Mouse (Mus musculus) adrenal gland, postnatal 36 days (tissue): ENCODE results near the gene Snx29. TPM values are rescaled to one million over a fixed set of nuclear protein-coding genes. Genes with fewer than 3 reads are reported as not detected.

ENCODE experiments used
- DNase-seq, 2 experiments: peaks; one replicate each; pipeline ENCODE4 v3.0.0; 2021; ENCODE audit warnings: mixed read lengths in 1 of 2
- total RNA-seq, 2 experiments: library from RNA; stranded (reverse); gene quantifications; 2 replicates each; pipeline ENCODE4 v1.2.3; 2021

Gene Snx29
- total RNA-seq, 2 experiments from 2014 or later, result 16.7 to 20.1 TPM

DNA sequence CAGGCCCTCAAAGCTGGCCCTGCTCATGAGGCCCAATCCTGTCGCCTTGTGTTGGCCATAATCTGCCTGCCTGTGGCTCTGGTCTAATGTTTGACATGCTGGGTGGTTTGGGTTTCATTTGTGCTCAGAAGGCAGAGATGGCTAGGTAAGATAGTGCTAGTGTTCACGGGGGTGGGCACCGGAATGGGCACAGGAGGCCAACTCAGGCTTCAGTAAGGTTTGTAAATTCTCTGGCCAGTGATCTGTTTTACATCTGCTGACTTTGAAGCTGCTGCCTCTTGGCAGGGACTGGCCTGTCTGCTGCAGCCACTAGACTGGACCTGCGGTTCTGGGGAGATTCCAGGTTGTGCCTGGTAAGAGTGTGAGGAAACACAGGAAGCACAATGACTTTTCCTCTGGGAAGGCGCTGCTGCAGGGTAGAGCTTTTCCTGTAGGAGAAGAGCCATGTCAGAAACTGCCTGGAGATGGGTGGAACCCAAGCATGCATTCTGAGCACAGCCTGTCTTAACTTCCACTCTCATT, 408.4 kb downstream of the Snx29 start:
- no peak for DNase-seq

DNA sequence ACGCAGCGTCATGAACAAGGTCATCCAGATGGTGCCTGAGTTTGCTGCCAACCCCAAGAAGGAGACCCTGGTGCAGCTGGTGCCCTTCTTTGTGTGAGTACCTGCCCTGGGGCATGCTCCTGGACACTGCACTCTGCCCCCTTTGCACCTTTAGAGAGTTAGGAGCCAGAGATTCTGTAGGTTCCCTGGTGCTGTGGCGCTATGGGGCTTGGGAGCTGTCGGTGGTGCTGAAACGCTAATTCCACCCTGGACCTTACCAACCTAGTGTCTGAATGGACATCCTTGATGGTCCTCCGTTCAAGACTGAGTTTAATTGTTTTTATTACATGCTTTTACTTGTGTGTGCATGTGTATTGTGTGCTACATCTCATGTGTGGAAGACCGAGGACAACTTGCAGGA, 415.6 kb downstream of the Snx29 start:
- DNase-seq, result peak; percentile 12 to 28

DNA sequence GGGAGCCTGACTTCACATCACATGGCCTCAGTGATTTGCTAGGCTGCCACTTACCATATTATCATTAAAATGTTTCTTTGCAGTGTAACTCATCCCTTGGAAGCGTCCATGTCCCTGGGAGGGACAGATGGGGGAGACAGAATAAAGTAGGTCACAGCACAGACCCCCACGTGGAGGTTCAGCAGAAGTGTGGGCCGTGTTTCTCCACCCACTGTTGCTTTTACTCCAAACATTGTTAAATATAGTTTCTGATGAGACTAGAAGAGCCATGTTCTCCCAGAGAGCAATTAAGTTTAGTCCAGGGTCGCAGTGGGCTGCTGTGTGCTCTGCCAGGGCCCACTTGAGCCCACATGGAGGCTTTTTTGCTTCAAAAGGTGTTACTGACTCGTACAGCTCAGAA, 419.2 kb downstream of the Snx29 start:
- no peak for DNase-seq

DNA sequence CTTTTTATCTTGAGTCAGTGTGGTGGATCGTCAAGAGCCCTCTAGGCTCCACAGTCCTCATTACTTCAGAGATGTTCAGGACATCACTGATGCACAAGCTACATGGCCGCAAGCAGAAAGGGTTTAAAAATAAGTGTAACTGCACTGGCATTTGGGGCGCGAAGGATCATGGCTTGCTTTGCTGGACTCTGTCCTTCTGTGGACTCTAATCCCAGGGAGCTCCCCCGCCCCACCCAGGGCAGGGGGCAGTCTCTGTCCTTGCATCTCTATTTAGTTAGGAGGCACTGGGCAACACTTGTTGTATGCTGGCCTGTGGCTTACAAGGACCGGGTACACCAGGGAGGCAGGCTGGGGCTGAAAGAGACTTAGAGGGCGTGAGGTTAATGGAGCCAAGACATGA, 419.6 kb downstream of the Snx29 start:
- DNase-seq, result no peak

DNA sequence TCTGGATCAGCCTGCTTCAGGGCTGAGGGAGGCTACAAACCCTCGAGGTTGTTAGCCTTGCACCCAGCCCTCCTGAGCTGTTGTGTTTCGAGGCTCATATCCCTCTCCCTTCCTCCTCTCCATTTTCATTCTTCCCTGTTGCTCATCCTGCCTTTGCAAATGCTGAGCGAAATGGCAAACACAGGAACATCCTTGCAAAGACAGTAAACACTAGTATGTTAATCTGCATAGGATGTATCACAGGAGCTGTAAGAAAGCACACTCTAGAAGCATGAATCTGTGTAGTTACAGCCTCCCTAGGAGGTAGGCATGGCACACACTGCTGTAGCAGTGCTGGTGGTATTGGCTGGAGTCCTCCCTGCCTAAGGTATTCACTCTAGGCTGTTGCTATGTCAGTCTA, 420.3 kb downstream of the Snx29 start:
- no peak for DNase-seq

DNA sequence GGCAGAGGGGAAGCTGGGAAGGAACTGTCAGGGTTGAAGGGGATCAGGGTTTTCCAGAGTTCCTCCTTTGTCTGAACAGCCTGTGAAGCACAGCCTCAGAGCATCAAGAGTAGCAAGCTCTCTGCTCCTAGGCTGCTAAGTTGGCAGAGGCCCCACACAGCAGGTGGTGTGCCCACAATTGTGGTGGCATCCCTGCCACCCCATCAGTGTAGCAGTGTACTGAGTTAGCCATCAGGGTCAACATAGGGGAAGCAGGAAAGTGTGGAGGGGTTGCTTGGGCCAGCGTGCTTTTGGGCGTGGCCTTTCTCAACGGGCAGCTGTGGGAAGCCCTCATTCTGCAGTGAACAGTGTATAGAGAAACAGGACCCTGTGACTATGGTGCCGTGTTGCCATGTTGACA, 421.0 kb downstream of the Snx29 start:
- DNase-seq, result no peak

DNA sequence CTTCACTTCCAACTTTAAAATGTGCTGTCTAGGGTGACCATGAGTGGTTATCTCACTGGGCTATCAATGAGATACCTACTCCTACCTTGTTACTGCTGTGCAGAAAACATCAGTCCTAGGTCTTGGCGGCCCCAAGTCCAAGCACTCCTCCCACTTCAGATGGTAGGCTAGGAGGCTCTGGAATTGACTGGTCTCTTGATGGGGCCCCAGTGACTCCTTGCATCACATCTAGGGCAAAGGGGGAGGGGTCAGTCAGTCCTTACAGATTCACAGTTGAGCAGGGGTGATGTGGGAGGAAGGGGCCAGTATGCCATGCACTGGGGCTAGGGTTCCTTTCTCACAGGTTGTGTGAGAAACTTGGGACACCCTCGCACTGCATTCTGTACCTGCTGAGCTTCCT, 423.3 kb downstream of the Snx29 start:
- no peak for DNase-seq

DNA sequence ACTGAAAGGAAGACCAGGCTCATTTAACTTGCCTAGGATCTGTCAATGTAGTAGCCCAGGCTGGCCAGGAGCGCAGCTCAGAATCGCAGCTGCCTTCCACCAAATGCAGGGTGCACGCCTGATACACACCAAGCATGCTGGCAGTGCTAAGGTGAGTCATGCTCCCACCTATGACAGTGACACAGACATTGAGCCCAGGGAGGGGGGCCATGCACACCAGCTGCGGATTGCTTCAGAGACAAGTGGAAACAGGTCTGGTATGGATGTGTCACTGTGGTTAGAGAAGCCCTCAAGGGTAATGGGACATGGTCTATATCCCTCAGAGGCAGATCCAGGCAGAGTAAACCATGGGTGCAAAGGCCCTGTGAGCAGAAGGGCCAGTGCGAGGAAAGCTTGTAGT, 425.2 kb downstream of the Snx29 start:
- no peak for DNase-seq

DNA sequence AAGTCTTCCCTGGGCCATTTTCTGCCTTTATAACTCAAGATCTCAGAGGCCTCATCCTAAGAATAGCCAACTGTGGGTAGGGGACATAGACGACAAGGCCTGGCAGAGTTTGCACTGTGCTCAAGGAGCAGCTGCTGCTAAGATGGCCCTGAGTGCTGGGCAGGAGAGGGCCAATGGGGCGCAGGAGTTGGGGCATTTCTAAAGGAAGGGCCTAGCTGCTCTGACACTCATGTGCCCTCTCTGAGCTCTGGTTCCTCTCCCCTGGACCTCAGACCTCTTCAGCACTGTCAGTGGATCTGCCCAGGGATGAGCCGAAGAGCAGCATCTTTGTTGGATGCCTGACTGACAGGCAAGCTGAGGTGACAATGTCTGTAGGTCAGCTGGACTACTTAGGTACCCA, 426.4 kb downstream of the Snx29 start:
- DNase-seq, result no peak

DNA sequence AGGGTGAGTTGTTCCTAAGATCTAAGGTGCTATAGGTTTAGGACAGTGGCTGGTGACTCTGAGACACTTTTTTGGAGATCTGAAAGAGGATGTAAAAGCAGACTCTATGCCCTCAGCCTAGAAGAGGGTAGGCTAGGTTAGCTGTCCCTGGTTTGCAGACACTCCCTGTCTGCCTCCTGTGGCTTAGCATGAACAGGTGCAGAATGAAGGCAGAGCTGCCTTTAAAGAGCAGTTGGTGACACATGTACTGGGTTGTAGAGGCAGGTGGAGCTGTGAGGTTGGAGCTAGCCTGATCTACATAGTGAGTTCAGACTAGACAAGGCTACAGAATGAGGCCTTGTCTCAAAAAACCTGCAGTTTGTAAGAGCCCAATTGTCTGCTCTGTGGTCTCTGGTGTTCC, 427.9 kb downstream of the Snx29 start:
- no peak for DNase-seq

DNA sequence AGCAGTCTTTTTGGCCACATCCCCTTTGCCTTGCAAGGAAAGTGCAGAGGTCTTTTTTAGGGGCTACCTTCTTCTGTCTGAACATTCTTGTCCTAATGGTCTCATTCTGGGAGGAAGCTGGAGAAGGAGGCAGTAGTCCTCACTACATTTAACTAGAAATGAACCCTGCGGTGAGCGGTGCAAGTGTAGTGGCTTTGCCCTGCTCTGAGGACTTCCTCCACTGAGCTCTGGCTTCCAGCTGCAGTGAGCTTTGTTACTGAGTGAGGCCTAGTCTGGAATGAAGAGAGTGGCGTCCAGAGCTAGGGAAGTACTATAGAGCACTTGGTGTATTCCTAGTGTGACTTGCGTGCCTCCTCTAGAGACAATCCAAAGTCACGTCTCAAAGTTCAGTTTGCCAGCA, 429.8 kb downstream of the Snx29 start:
- DNase-seq, result no peak

DNA sequence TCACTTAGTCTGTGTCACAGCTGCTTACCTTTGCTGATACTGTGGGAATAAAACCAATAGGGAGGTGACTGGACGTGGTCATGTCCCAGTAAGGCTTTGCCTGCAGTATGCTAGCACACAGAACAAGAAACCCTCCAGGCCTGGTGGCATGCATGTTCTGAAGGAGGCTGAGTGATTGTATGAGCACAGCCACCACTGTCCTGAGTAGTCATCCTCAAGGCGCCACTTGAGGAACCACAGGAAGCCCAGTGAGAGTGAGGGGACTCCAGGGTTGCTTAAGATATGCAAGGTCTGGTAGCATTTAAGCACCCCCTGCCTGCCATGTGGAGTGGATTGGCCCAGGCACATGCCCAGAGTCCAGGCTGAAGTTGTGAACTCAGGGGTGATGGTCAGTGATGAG, 430.8 kb downstream of the Snx29 start:
- no peak for DNase-seq

DNA sequence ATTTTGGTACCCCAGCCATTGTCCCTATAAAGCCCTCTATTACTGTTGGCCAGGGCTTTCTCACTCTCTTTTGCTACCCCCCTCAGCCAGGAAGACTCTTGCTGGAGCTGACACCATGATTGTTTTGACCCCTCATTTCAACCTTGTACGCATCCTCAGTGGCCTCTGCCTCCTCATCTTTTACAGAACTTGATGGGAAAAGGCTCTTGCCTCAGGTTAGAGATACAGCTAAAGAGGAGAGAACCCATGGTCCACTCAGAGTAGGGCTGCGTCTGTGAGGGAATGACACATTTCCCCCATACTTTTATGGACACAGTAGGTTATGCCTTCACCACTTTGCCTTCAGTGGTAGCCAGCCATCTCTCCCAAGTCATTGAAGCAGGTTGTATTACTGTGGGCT, 431.4 kb downstream of the Snx29 start:
- DNase-seq, result no peak

DNA sequence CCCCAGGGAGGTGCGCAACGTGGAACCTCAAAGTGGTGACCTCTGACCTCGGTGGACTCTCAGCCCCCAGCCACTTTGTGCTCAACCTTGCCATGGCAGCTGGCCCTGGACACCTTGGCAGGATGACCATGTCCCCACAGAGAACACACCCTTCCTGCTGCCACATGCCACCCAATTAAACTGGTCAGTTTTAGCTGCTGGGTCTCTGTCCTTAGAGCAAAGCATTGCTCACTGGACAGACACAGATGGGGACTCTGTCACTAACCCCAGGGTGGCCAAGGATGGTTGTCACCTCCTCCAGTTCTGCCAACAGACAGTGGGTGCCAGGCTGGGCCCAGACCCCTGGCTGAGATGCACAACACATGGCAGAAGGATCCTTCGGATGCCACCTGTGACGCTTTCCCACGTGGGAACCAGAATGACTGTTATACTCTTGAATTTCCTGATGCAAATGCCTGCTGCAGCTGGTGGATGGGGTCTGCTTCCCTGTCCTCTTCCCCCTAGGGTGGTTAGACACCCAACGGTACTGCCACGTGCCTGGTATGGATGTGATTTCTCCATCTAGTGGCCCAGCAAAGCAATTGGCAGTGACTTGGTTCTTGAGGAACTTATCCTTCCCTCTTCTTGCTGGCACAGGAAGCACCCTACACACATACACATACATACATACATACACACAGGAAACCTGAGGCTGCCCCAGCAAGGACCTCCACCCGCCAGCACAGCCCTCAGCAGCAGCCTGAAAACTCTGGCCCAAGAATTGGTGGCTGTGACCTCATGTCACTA, 432.8 kb downstream of the Snx29 start:
- no peak for DNase-seq

DNA sequence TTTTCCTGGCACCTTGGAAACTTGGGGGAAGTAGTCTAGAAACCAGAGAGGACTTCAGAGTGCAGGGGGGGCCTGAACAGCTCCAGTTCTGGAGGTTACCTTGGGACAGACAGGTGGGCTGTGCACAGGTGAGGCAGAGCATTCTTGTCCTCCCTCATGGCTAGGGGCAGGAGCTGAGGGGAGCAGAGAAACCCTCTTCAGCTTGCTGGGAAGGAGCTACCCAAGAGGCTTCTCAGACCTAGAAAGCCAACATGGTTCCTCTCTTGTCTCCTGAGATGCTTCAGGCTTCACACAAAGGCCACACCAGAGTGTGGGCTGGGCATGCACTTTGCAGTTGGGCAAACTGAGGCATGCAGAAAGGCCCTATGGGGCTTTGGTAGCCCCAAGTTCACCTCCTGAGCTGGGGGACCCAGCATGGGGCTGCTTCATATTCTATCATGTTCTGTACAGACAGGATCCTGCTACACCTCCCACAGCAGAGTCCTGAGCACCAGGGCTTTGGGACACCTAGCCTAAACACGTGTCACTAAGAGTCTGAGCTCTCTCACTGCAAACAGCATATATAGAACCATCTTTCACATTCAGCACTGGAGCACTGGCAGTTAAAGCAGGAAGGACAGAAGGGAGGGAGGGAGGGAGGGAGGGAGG, 434.0 kb downstream of the Snx29 start:
- no peak for DNase-seq

DNA sequence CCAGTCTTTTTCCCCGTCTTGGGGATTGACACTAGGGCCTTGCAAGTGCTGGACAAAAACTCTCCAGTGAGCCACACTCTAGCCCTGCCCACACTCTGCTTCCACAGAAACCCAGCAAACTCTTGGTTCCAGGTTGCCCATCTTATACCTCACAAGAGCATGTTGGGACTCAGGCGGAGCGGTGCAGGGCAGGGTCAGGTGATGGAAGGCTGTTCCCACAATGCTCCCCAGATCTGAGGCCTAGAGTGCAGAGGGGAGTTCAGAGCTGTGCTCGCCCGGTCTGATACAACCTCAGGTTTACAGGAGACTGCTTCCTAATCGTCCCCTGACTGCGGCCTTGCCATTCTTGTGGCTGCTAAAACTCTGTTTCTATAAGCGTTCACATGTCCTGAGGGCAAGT, 434.8 kb downstream of the Snx29 start:
- no peak for DNase-seq

DNA sequence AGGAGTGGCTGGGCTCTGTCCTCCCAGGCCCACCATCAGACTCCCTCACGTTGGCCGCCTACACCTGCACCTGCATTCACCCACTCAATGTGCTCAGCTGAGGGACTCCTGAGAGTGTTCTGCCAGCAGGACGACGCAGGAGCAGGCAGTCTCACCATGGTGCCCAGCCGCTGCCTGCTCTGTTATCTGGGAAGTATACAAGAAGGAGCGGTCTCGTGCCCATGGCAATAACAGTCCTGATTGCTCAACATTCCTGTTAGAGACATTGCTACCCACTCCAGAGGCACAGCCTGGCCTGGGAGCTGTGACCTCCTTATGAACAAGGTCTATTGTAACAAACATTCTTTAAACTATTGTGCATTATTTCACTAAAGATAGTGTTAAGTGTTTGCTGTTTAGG, 435.2 kb downstream of the Snx29 start:
- DNase-seq, result no peak

DNA sequence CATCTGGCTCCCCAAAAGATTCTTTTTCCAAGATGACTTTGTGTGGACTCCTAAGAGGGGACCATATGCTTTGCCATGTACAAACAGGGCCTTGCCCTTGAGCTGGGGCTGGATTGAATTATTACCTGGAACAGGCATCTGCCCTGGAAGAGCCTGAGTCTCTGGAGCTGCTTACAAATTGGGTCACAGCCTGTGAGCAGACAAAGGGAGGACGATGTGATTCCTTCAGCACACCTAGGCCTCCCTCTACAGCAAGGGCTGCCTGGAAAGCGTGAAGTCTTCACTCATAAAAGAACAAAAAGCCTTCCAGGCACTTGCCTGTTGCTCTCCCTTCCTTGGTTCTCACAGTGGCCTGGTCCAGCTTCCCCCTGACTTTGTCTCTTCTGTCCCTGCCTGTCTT, 449.6 kb downstream of the Snx29 start:
- no peak for DNase-seq

DNA sequence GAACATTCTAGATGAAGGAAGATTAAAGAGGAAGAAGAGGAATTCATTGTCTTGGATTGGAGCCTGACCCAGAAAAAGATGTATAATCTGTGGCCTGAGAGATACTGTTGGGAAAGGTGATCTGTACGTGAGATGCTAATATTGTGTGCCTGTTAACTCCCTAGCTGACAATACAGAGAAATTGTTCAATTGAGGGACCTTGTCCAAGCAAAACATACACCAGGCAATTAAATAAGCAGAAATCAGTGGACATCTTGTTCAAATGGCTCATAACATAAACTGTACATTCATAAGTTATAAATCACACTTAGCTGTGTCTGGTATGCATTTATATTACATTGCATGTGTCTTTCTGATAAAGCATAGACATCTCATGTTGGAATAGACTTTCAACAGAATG, 451.6 kb downstream of the Snx29 start:
- DNase-seq, result no peak

DNA sequence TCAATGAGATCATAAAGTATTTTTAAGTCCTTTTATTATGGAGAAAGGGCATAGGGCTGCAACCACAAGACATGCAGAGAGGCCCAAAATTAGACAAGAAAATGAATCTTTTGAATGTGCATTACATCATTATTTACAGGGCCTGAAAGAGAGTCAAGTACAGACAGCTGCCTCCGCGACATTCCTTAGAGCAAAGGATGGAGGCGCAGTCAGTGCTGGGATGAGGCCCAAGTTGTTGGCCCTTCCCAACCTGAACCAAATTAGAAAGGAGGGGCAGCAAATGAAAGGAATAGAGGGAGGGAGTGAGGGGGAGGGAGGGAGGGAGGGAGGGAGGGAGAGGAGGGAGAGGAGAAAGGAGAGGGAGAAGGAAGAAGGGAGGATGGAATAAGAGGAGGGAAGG, 453.8 kb downstream of the Snx29 start:
- DNase-seq, result no peak

DNA sequence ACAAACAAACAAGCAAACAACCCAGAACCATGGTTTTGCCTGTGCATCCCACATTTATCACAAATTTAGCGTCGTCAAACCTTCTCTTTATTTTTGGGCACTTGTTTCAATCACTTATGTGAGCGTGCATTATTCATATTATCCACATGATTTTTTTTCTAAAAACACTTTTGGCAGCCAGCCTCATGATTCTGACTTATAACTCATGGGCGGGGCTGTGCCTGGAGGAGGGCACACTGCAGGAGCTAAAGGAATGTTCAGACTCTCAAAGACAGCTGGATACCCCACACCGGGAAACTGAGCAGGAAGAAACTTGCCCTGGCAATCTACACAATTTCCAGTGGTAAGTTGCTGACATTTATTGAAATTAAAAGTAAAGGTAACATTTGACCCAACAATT, 455.5 kb downstream of the Snx29 start:
- DNase-seq, result peak; percentile 5 to 28

DNA sequence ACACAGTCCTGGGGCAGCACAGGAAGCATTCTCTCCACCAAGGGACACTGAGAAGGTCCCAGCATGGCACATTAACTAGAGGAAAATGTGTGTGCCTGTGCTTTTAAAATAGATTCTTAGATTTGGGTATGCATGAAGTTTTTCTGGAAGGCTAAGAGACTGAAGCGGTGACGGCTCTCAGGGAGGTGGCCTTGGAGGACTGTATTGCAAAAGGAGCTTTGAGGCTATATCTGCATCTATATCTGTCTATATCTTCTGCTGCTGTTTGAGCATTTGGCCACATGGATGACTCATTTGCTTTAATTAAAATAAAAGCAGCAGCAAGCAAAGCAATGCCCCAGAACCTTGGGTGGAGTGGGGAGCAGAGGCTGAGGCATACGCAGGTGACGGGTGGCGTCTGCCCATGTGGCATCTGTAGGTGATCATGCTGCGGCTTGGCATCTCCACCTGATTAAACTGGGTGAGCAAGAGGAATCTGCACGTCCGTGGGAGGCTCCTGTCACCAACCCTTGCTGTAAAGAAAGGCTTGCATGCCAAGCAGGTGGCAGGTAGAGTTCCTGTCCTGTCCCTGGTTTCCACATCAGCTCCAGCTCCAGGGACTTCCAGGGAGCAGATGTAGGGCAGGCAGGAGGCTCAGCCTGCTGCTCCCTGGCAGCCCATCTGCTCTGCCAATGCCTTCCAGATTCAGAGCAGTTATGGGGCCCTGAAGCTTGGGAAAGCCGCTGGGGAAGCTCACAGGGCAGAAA, 456.2 kb downstream of the Snx29 start:
- no peak for DNase-seq

DNA sequence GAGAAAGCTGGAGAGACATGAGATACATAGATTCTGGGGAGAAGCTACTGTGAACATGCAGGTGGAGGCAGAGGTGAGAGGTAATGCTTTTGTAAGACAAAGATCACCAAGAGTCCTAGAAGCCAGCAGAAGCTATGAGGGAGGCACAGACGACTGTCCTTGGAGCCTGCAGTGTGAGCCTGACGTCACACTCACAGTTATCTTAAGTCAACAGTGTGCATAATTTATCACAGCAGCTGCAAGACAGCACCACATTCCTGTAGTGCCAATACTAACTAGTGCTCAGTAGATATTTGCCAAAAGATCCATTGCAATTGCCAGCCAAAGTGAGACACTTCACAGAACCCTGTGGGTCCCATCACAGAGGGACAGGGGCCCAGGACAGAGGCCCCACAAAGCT, 459.4 kb downstream of the Snx29 start:
- DNase-seq, result peak; percentile 31 to 42
